Mouse (Mus musculus): ENCODE measurements around the gene Clstn3. TPM values are rescaled to one million over a fixed set of nuclear protein-coding genes. Genes with fewer than 3 reads are reported as not detected.
"Not testable (repeated sequence)": the region's sequence is repeated elsewhere in the genome, so short reads cannot be mapped to it uniquely, and the experiment has no call there.

Gene Clstn3
- polyA plus RNA-seq, 1 experiment from 2014 or later = 4.1 TPM

DNA sequence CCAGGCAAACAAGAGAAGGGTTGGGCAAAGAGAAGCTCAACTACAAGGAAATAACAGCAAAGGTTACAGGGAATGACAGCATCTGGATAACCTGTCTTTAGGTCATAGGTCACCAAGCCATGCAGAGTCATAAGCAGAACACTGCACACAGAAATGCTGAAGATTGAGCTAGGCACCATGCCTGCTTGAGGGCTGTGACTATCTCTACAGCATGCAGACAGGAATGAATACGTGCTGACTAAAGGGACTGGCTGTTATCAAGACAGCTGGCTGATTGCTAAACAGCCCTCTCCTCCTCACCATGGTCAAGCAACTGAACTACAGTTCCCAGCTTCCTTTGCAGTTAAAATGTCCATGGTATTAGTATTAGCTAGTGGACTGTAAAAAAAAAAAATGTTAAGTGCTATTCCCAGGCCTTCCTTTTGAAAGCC, 40.5 kb downstream of the Clstn3 start:
- H3K4me2 ChIP-seq = no peak overlapping the region
- peak; percentile 87 for ATAC-seq
- H3K27me3 ChIP-seq (replicated peaks) = peaks cover 10% of the 10 kb centered on the region
- no peak overlapping the region for H3K4me3 ChIP-seq
- H3K36me3 ChIP-seq = no peaks in the 10 kb centered on the region
- no peak overlapping the region for H3K9ac ChIP-seq
- H3K4me1 ChIP-seq = peaks cover 29% of the 10 kb centered on the region
- H3K9me3 ChIP-seq (replicated peaks) = no peaks in the 10 kb centered on the region
- H3K27ac ChIP-seq = 0 out of 2 replicates have a peak overlapping the region, but pooled peaks have one; percentile 56
- 0% methylated on average over 1 of the region's 1 CpGs for WGBS (ENCODE audit: insufficient replicate concordance)

DNA sequence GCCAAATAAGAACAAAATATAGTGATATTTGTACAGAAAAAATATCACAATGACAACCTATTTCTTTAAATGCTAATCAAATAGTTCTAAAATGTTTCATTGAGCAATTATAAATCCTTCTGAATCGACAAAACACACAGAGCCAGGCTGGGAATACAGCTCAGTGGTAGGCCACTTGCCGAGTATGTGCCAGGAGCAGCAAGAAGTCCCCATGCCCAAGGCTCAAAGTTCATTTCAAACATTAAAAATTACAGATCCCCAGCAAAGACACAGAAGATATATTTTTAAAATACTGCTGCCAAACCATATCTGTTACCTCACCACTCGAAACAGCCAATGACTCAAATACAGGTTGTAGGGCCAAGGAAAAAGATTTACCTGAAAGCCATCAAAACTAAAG, 45.9 kb downstream of the Clstn3 start:
- Histone ChIP-seq H3K9me3 (replicated peaks) (no peaks in the 10 kb centered on the region), H3K27ac (no peak overlapping the region), H3K27me3 (replicated peaks) (no peaks in the 10 kb centered on the region), H3K4me2 (no peak overlapping the region), H3K9ac (no peak overlapping the region), H3K4me3 (no peak overlapping the region), H3K36me3 (no peaks in the 10 kb centered on the region), H3K4me1 (peaks cover 15% of the 10 kb centered on the region)
- ATAC-seq = no peak
- 69% methylated on average over 3 of the region's 3 CpGs for WGBS (ENCODE audit: insufficient replicate concordance)

DNA sequence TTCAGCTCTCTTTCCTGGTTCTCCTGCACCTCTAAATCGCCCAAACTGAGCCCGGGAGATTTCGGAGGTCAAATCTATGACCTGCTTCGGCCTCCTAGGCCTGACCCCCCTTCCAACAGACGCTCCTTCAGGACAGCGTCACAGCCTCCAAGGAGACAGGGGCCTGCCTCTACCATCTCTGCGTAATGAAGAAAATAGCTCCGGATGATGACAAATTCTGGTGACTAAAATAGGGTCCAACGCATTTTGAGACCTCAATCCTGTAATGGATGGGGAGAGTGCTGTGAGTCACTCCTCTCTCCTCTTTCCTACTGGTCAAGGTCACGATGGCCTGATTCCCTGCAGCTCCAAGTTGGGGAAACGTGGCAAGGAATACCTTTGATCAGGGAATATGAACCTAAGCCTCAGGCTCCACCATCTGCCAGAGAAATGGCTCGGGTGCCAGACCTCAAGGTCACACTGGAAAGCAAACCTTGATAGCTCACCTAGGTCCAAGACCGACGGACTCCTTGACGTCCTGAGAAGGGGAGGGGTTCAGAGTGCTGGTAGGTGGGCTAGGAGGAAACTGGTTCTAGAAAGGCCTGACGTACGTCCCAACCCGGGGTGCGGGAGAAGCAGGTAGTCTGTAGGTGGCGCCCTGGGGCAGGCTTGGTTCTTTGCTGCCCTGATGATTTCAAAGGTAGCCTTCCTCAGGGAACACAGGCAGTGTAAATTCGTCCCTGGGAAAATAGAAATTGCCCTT, 49.1 kb downstream of the Clstn3 start:
- peak overlapping the region; percentile 67 for H3K27ac ChIP-seq
- no peaks in the 10 kb centered on the region for H3K27me3 ChIP-seq (replicated peaks)
- peak; percentile 56 for ATAC-seq
- no peaks in the 10 kb centered on the region for H3K9me3 ChIP-seq (replicated peaks)
- H3K36me3 ChIP-seq = peaks cover 18% of the 10 kb centered on the region
- H3K9ac ChIP-seq = peak overlapping the region; percentile 95
- H3K4me2 ChIP-seq = peak overlapping the region; percentile 97
- peak overlapping the region; percentile 96 for H3K4me3 ChIP-seq
- 3% methylated on average over 21 of the region's 21 CpGs for WGBS (ENCODE audit: insufficient replicate concordance)
- peaks cover 27% of the 10 kb centered on the region for H3K4me1 ChIP-seq

DNA sequence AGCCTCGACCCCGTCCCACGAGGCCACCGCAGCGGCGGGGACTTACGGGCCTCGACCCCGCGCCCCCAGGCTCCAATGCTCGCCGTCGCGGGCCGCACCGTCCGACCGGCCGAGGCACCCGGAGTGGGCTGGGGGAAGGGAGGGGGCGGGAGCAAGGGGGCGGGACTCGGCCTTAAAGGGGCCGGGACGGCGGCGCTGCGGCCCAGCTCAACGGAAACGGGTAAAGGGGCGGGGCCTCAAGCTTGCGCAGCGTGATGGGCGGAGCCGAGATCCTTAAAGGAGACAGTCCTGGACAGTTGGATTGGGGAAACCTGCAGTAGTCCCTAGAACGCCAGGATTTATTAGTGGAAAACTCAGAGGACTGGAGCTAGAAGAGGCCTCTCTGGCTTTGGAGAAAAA, 49.7 kb downstream of the Clstn3 start, which contains the start of gene Pex5:
TSS of gene Pex5 (minus strand) at position 141 of the 399 bp plus-strand sequence.
- Histone ChIP-seq H3K9me3 (replicated peaks) (no peaks in the 10 kb centered on the region), H3K4me3 (peak within 1 kb of the TSS; percentile 96), H3K27me3 (replicated peaks) (no peaks in the 10 kb centered on the region), H3K27ac (peak within 1 kb of the TSS; percentile 87), H3K4me1 (peaks cover 27% of the 10 kb centered on the region), H3K9ac (peak within 1 kb of the TSS; percentile 95), H3K4me2 (peak within 1 kb of the TSS; percentile 97), H3K36me3 (peaks cover 19% of the 10 kb centered on the region)
- peak; percentile 92 for ATAC-seq
- 0% methylated on average over 36 of the region's 36 CpGs for WGBS (ENCODE audit: insufficient replicate concordance)

- Histone ChIP-seq H3K4me1 (peaks cover 27% of the 10 kb centered on the region), H3K4me3 (peak overlapping the region; percentile 96), H3K36me3 (peaks cover 19% of the 10 kb centered on the region), H3K27me3 (replicated peaks) (no peaks in the 10 kb centered on the region), H3K27ac (peak overlapping the region; percentile 87), H3K4me2 (peak overlapping the region; percentile 97), H3K9ac (peak overlapping the region; percentile 95), H3K9me3 (replicated peaks) (no peaks in the 10 kb centered on the region)
- peak; percentile 62 for ATAC-seq
- WGBS (ENCODE audit: insufficient replicate concordance) = 2% methylated on average over 41 of the region's 45 CpGs
Observed at GRCm38 (mm10) chr6:124414150-124414926, 50.3 kb downstream of the Clstn3 start.

GRCm38 (mm10) chr6:124413770-124414149, 50.8 kb downstream of the Clstn3 start:
- peak overlapping the region; percentile 95 for H3K9ac ChIP-seq
- WGBS (ENCODE audit: insufficient replicate concordance) = 46% methylated on average over 3 of the region's 3 CpGs
- peak overlapping the region; percentile 87 for H3K27ac ChIP-seq
- H3K4me3 ChIP-seq = peak overlapping the region; percentile 96
- peaks cover 25% of the 10 kb centered on the region for H3K36me3 ChIP-seq
- no peak; the same call in 1 of the 2 replicates for ATAC-seq
- no peaks in the 10 kb centered on the region for H3K9me3 ChIP-seq (replicated peaks)
- H3K27me3 ChIP-seq (replicated peaks) = no peaks in the 10 kb centered on the region
- H3K4me2 ChIP-seq = peak overlapping the region; percentile 97
- peaks cover 27% of the 10 kb centered on the region for H3K4me1 ChIP-seq

DNA sequence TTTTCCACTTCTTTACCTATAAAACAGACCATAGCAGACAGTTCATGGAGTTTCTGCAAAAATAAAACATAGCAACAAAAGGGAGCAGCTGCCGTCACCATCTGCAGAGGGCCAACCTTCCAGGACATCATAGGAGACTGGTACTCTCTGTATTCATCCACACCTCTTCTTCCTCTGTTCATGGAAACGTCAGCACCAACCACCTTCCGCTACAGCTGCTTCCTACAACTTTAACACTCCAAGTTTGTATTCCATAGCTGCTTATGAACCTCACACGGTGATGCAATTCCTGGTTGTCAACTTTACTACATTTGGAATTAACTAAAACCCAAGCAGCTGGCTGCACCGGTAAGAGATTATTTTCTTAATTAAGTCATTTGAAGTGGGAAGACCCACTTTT, 56.2 kb downstream of the Clstn3 start:
- Histone ChIP-seq H3K27ac (no peak overlapping the region), H3K9ac (no peak overlapping the region), H3K4me1 (peaks cover 9% of the 10 kb centered on the region), H3K4me2 (no peak overlapping the region), H3K4me3 (no peak overlapping the region), H3K27me3 (replicated peaks) (no peaks in the 10 kb centered on the region), H3K9me3 (replicated peaks) (no peaks in the 10 kb centered on the region), H3K36me3 (peaks cover 75% of the 10 kb centered on the region)
- WGBS (ENCODE audit: insufficient replicate concordance) = 87% methylated on average over 5 of the region's 5 CpGs
- ATAC-seq = no peak

DNA sequence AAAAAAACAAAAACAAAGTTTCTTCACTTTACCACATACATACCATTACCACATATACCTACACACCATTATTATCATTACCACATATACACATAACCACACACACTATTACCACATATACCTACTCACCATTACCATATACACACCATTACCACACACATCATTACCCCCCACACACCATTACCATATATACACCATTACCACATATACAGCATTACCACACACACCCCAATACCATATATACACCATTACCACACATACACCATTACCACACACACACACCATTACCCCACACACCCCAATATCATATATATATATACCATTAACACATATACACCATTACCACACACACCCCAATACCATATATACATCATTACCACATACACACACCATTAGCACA, 57.4 kb downstream of the Clstn3 start:
- peak; percentile 21; the same call in 1 of the 2 replicates for ATAC-seq
- Histone ChIP-seq H3K4me3 (no peak overlapping the region), H3K36me3 (peaks cover 84% of the 10 kb centered on the region), H3K4me2 (no peak overlapping the region), H3K9me3 (replicated peaks) (no peaks in the 10 kb centered on the region), H3K4me1 (no peaks in the 10 kb centered on the region), H3K27ac (no peak overlapping the region), H3K9ac (no peak overlapping the region), H3K27me3 (replicated peaks) (no peaks in the 10 kb centered on the region)

- H3K9me3 ChIP-seq (replicated peaks) = no peaks in the 10 kb centered on the region
- no peak overlapping the region for H3K27ac ChIP-seq
- 83% methylated on average over 10 of the region's 10 CpGs for WGBS (ENCODE audit: insufficient replicate concordance)
- no peak overlapping the region for H3K9ac ChIP-seq
- H3K36me3 ChIP-seq = peaks cover 82% of the 10 kb centered on the region
- H3K27me3 ChIP-seq (replicated peaks) = no peaks in the 10 kb centered on the region
- no peak overlapping the region for H3K4me3 ChIP-seq
- no peaks in the 10 kb centered on the region for H3K4me1 ChIP-seq
- H3K4me2 ChIP-seq = no peak overlapping the region
- no peak for ATAC-seq
Observed at GRCm38 (mm10) chr6:124406326-124406725, 58.3 kb downstream of the Clstn3 start.

DNA sequence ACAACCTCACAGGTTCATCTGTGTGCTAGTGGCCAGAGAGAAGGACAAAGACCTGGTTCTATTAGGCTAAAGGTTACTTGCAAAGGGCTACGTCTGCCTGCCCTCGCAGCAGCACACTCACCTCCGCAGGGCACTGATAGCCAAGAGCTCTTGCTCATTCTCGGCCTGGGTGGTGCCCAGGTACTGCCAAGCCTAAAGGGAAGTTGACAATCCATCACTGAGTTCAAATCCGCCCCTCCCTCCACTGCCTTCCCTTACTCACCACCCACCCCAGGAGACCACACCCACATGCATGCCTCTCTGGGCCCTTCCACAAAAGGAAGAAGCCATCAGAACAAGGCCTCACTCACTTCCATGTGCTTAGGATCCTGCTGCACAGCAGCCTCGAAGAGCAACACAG, 64.9 kb downstream of the Clstn3 start:
- Histone ChIP-seq H3K4me1 (no peaks in the 10 kb centered on the region), H3K27me3 (replicated peaks) (no peaks in the 10 kb centered on the region), H3K9ac (no peak overlapping the region), H3K4me3 (no peak overlapping the region), H3K27ac (no peak overlapping the region), H3K36me3 (peaks cover 87% of the 10 kb centered on the region), H3K9me3 (replicated peaks) (no peaks in the 10 kb centered on the region), H3K4me2 (no peak overlapping the region)
- ATAC-seq = no peak
- 72% methylated on average over 6 of the region's 6 CpGs for WGBS (ENCODE audit: insufficient replicate concordance)

GRCm38 (mm10) chr6:124394991-124395390, 69.6 kb downstream of the Clstn3 start:
- not testable (repeated sequence) for H3K27me3 ChIP-seq (replicated peaks); ATAC-seq; H3K4me2 ChIP-seq; H3K4me3 ChIP-seq; H3K27ac ChIP-seq; H3K9me3 ChIP-seq (replicated peaks); H3K4me1 ChIP-seq; H3K9ac ChIP-seq
- 86% methylated on average over 3 of the region's 3 CpGs for WGBS (ENCODE audit: insufficient replicate concordance)
- H3K36me3 ChIP-seq = peaks cover 42% of the 10 kb centered on the region
